Mouse (Mus musculus) liver, embryonic 15.5 days (tissue): ENCODE results near the gene Yjefn3. TPM values are rescaled to one million over a fixed set of nuclear protein-coding genes. Genes with fewer than 3 reads are reported as not detected.
A peak's percentile ranks its signal among the peaks of the same experiment; 100 is the strongest.

ENCODE experiments used
- ATAC-seq: fragments of 200-750 bp; cut with Nextera tagmentation; 2 replicates; pipeline ENCODE4 v1.8.0; 2017; ENCODE audit warnings: moderate number of reproducible peaks, mild to moderate bottlenecking, moderate library complexity; ENCODE audit not compliant: insufficient read depth
- H3K27ac ChIP-seq: fragments of 300-500 bp; sonication (generic); replicated peaks from 2 replicates; pipeline ENCODE4 v1.5.1; 2015; ENCODE audit warnings: mild to moderate bottlenecking, inconsistent platforms
- H3K27me3 ChIP-seq: fragments of 300-500 bp; sonication (generic); 2 replicates; pipeline ENCODE4 v1.6.1; 2015; ENCODE audit warnings: mild to moderate bottlenecking, inconsistent platforms
- H3K36me3 ChIP-seq: fragments of 300-500 bp; sonication (generic); replicated peaks from 2 replicates; pipeline ENCODE4 v1.6.1; 2015; ENCODE audit warnings: moderate library complexity, mild to moderate bottlenecking, inconsistent platforms
- H3K4me1 ChIP-seq: fragments of 300-500 bp; sonication (generic); replicated peaks from 2 replicates; pipeline ENCODE4 v1.6.1; 2015; ENCODE audit warnings: inconsistent platforms
- H3K4me2 ChIP-seq: fragments of 300-500 bp; sonication (generic); 2 replicates; pipeline ENCODE4 v1.6.1; 2015; ENCODE audit warnings: moderate library complexity, mild to moderate bottlenecking, inconsistent platforms
- H3K4me3 ChIP-seq: fragments of 300-500 bp; sonication (generic); replicated peaks from 2 replicates; pipeline ENCODE4 v1.5.1; 2015; ENCODE audit warnings: mild to moderate bottlenecking, inconsistent platforms
- H3K9ac ChIP-seq: fragments of 300-500 bp; sonication (generic); 2 replicates; pipeline ENCODE4 v1.6.1; 2015; ENCODE audit warnings: moderate library complexity, mild to moderate bottlenecking, inconsistent platforms
- H3K9me3 ChIP-seq: fragments of 300-500 bp; sonication (generic); replicated peaks from 2 replicates; pipeline ENCODE4 v1.6.1; 2016; ENCODE audit warnings: inconsistent platforms
- WGBS: fragments of 180-500 bp; shearing (Covaris S2); methylation state at CpG from one replicate; pipeline ENCODE4 v1.1.7; 2015; ENCODE audit warnings: mixed read lengths; ENCODE audit not compliant: insufficient replicate concordance; 5-methylcytosine and 5-hydroxymethylcytosine counted together
- polyA plus RNA-seq: library from polyadenylated mRNA; unstranded; fragments of >200 nt; fragmentation: Nextera tagmentation; extraction: Ambion mirVana; gene quantifications from 2 replicates; pipeline ENCODE4 v1.2.1, GENCODE M21; 2015

The Yjefn3 gene
- polyA plus RNA-seq, 1 experiment from 2014 or later = 0.54 TPM

DNA sequence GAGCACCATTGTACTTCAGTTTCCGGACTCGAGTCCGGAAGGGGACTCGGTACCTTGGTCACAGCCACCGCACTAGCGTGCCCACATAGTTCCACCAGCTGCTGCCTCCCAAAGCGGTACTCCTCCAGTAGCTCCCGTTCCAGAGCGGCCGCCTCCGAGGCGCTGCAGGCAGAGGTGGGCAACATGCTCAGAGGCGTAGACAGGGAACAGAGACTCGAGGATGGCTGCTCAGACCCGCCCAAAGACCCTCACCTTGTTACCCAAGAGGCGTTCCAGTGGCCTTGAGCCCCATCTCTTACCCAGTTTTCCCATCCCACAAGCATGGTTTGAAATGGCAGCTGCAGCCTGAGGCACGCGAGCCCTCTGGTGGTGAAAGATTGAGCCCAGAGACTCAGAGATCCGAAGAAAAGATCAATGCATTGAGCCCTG lies 11.7 kb downstream of the Yjefn3 start:
- Histone ChIP-seq H3K4me3 (no peak overlapping the region), H3K27me3 (peaks cover 55% of the 10 kb centered on the region)

DNA sequence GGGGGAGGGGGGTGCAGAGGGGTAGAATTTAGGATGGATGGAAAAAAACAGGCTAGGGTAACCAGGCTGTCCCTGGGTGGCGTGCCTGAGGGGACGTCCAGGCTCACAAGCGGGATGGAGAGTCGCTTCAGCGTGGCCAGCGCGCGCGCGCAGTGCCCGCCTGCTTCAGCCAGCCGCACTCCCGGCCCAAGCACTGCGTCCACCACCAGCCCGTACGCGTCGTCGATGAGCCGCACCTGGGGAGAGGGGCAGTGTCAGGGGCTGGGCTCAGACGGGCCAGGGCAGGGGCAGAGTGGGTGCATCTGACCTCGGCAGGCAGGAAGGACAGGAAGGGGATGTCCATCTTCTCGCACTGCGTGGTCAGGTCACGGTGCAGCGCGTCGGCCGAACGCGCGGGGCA lies 13.6 kb downstream of the Yjefn3 start:
- no peak for ATAC-seq
- Histone ChIP-seq H3K9ac (no peak overlapping the region), H3K4me3 (peak overlapping the region; percentile 14; the same call in 1 of the 2 replicates), H3K36me3 (peaks cover 8% of the 10 kb centered on the region), H3K9me3 (no peaks in the 10 kb centered on the region), H3K4me1 (peaks cover 21% of the 10 kb centered on the region), H3K27me3 (peaks cover 75% of the 10 kb centered on the region), H3K27ac (no peak overlapping the region), H3K4me2 (peak overlapping the region; percentile 29)
- WGBS = 6% methylated on average over 32 of the region's 32 CpGs

More for the DNA sequence above, 11.7 kb downstream of the Yjefn3 start:
- no peak overlapping the region for H3K4me2 ChIP-seq
- H3K9ac ChIP-seq = no peak overlapping the region
- H3K27ac ChIP-seq = no peak overlapping the region
- ATAC-seq = no peak
- H3K9me3 ChIP-seq = no peaks in the 10 kb centered on the region
- H3K36me3 ChIP-seq = peaks cover 22% of the 10 kb centered on the region
- 40% methylated on average over 19 of the region's 19 CpGs for WGBS
- H3K4me1 ChIP-seq = peaks cover 27% of the 10 kb centered on the region

GRCm38 (mm10) chr8:69888244-69888866 lies 14.2 kb downstream of the Yjefn3 start:
- peak overlapping the region; percentile 14; the same call in 1 of the 2 replicates for H3K4me3 ChIP-seq

DNA sequence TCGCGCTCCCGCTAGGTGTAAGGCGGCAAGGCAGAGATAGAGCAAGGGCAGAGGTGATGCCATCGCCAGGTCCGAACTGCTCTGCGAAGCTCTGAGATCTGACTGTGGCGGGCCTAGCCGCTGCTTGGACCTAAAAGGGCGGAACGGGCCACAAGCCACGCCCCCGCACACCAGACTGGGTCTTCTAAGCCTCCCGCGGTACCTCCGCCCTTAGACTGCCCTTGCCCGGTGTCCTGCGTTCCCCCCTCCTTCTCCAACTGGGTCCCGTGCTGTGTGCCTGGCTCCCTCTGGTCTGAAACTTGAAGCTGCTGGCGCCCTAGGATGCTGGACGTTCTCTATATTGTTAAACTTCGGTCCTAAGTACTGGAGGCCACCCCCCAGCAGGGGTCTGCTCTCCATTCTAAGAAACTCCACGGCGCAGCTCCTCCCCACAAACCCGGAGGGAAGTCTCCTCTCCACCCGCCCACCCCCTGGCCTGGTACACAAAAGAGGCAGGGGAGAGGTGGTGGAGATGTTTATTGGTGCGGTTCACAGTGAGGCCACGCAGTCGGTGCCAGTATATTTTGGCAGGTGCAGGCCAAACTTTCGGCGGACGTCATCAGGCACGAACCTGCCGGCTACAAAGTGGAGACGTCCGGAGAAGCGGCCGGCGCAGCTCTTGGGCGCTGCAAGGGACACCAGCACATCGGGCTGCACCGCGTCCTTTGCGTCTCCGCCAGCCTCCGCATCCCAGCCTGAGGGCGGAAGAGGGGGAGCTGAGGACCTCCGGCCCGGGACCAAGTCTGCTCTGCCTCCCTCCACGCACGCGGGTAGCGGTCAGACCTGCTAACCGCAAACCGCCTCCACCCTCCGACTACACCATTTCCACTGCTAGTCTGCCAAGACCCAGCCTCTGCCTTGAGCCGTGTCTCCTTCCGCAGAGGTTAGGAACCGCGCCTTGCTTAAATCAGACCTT lies 14.9 kb downstream of the Yjefn3 start, which contains the start of gene Cilp2:
Gene Cilp2 (minus strand): TSS at position 399 of the 955 bp plus-strand sequence.
- WGBS = 2% methylated on average over 60 of the region's 60 CpGs
- peaks cover 21% of the 10 kb centered on the region for H3K4me1 ChIP-seq
- no peak within 1 kb of the TSS for H3K9ac ChIP-seq
- H3K27me3 ChIP-seq = peaks cover 88% of the 10 kb centered on the region
- ATAC-seq = no peak
- no peak within 1 kb of the TSS for H3K27ac ChIP-seq
- H3K4me2 ChIP-seq = peak within 1 kb of the TSS; percentile 37
- 0 out of 2 replicates have a peak within 1 kb of the TSS, but pooled peaks have one; percentile 14 for H3K4me3 ChIP-seq
- H3K9me3 ChIP-seq = no peaks in the 10 kb centered on the region
- no peaks in the 10 kb centered on the region for H3K36me3 ChIP-seq

More at GRCm38 (mm10) chr8:69888244-69888866, 14.2 kb downstream of the Yjefn3 start:
- no peak for ATAC-seq
- Histone ChIP-seq H3K4me1 (peaks cover 21% of the 10 kb centered on the region), H3K9ac (no peak overlapping the region), H3K36me3 (peaks cover 2% of the 10 kb centered on the region), H3K9me3 (no peaks in the 10 kb centered on the region), H3K4me2 (peak overlapping the region; percentile 37), H3K27ac (no peak overlapping the region), H3K27me3 (peaks cover 80% of the 10 kb centered on the region)
- WGBS = 5% methylated on average over 24 of the region's 24 CpGs

DNA sequence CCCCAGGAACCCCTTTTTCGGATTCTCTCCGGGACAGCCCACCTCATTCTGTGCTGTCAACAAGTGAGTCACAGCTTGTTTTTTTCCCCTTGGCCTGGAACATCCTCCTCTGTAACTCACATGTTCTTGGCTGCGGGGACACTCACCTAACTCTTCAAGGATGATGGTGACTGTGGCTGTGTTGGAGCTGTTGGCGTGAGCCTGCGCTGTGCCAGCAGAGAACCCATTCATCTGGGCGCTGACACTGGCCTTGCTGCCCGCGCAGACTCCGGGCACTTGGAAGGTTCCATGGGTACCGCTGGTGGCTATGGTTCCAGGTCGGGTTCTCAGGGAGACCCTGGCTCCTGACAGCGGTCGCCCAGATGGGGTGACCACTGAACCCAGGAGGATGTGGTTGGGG lies 18.4 kb downstream of the Yjefn3 start:
- Histone ChIP-seq H3K36me3 (no peaks in the 10 kb centered on the region), H3K9me3 (no peaks in the 10 kb centered on the region; the same call in 1 of the 2 replicates), H3K27me3 (peaks cover 100% of the 10 kb centered on the region), H3K27ac (no peak overlapping the region), H3K4me2 (no peak overlapping the region), H3K4me3 (no peak overlapping the region), H3K4me1 (peaks cover 33% of the 10 kb centered on the region), H3K9ac (no peak overlapping the region)
- WGBS = 47% methylated on average over 13 of the region's 13 CpGs
- ATAC-seq = no peak

GRCm38 (mm10) chr8:69882833-69883600 lies 19.5 kb downstream of the Yjefn3 start:
- H3K4me2 ChIP-seq = peak overlapping the region; percentile 56; the same call in 1 of the 2 replicates
- ATAC-seq = no peak
- no peak overlapping the region for H3K27ac ChIP-seq
- 15% methylated on average over 52 of the region's 52 CpGs for WGBS
- H3K4me3 ChIP-seq = peak overlapping the region; percentile 38; the same call in 1 of the 2 replicates
- peaks cover 22% of the 10 kb centered on the region for H3K4me1 ChIP-seq
- no peaks in the 10 kb centered on the region for H3K36me3 ChIP-seq
- no peak overlapping the region for H3K9ac ChIP-seq
- H3K9me3 ChIP-seq = no peaks in the 10 kb centered on the region; the same call in 1 of the 2 replicates
- peaks cover 100% of the 10 kb centered on the region for H3K27me3 ChIP-seq

GRCm38 (mm10) chr8:69882021-69882756 lies 20.3 kb downstream of the Yjefn3 start:
- no peak overlapping the region for H3K27ac ChIP-seq
- no peaks in the 10 kb centered on the region for H3K36me3 ChIP-seq
- peak overlapping the region; percentile 38 for H3K4me3 ChIP-seq
- peak overlapping the region; percentile 56 for H3K4me2 ChIP-seq
- H3K27me3 ChIP-seq = peaks cover 100% of the 10 kb centered on the region
- no peaks in the 10 kb centered on the region; the same call in 1 of the 2 replicates for H3K9me3 ChIP-seq
- H3K9ac ChIP-seq = no peak overlapping the region
- ATAC-seq = no peak
- WGBS = 9% methylated on average over 103 of the region's 103 CpGs
- peaks cover 17% of the 10 kb centered on the region for H3K4me1 ChIP-seq

- Histone ChIP-seq H3K9ac (no peak overlapping the region), H3K27ac (no peak overlapping the region), H3K27me3 (peaks cover 100% of the 10 kb centered on the region), H3K4me2 (peak overlapping the region; percentile 56; the same call in 1 of the 2 replicates), H3K36me3 (no peaks in the 10 kb centered on the region), H3K9me3 (no peaks in the 10 kb centered on the region; the same call in 1 of the 2 replicates), H3K4me3 (peak overlapping the region; percentile 38), H3K4me1 (peaks cover 17% of the 10 kb centered on the region)
- no peak for ATAC-seq
- 21% methylated on average over 79 of the region's 79 CpGs for WGBS
Measured at GRCm38 (mm10) chr8:69881261-69881865, 21.1 kb downstream of the Yjefn3 start.

GRCm38 (mm10) chr8:69880841-69881240 lies 21.7 kb downstream of the Yjefn3 start:
- Histone ChIP-seq H3K9ac (no peak overlapping the region), H3K36me3 (no peaks in the 10 kb centered on the region), H3K4me1 (peaks cover 17% of the 10 kb centered on the region), H3K27me3 (peaks cover 100% of the 10 kb centered on the region), H3K4me2 (no peak overlapping the region), H3K27ac (no peak overlapping the region), H3K9me3 (no peaks in the 10 kb centered on the region; the same call in 1 of the 2 replicates), H3K4me3 (no peak overlapping the region)
- ATAC-seq = no peak
- 15% methylated on average over 37 of the region's 37 CpGs for WGBS
